Mouse (Mus musculus) midbrain, embryonic 11.5 days (tissue): ENCODE data around the gene Ceacam9. TPM values are rescaled to one million over a fixed set of nuclear protein-coding genes. Genes with fewer than 3 reads are reported as not detected.
"Not testable (repeated sequence)": the region's sequence is repeated elsewhere in the genome, so short reads cannot be mapped to it uniquely, and the experiment has no call there.

Experiments used
- ATAC-seq: fragments of 200-750 bp; cut with Nextera tagmentation; 2 replicates; pipeline ENCODE4 v1.8.0; 2017; ENCODE audit warnings: moderate TSS enrichment, moderate library complexity; ENCODE audit not compliant: low FRiP score
- DNase-seq: peaks from one replicate; pipeline ENCODE4 v3.0.0; 2015; ENCODE audit warnings: low spot score; ENCODE audit errors: missing footprints
- H3K27ac ChIP-seq: fragments of 300-500 bp; sonication (generic); 2 replicates; pipeline ENCODE4 v1.5.1; 2014; ENCODE audit warnings: low read depth, low read length
- H3K27me3 ChIP-seq: fragments of 300-500 bp; sonication (generic); 2 replicates; pipeline ENCODE4 v1.6.1; 2014; ENCODE audit warnings: mild to moderate bottlenecking, low read length, moderate library complexity, mixed read lengths; ENCODE audit not compliant: control insufficient read depth, insufficient read depth
- H3K36me3 ChIP-seq: fragments of 300-500 bp; sonication (generic); 2 replicates; pipeline ENCODE4 v1.6.1; 2014; ENCODE audit warnings: mild to moderate bottlenecking, low read length, moderate library complexity, mixed read lengths; ENCODE audit not compliant: control insufficient read depth, insufficient read depth
- H3K4me1 ChIP-seq: fragments of 300-500 bp; sonication (generic); 2 replicates; pipeline ENCODE4 v1.6.1; 2014; ENCODE audit warnings: low read length; ENCODE audit not compliant: control insufficient read depth, insufficient read depth
- H3K4me2 ChIP-seq: fragments of 300-500 bp; sonication (generic); 2 replicates; pipeline ENCODE4 v1.6.1; 2014; ENCODE audit warnings: mild to moderate bottlenecking, moderate library complexity
- H3K4me3 ChIP-seq: fragments of 300-500 bp; sonication (generic); 2 replicates; pipeline ENCODE4 v1.5.1; 2014; ENCODE audit warnings: low read depth, low read length
- H3K9ac ChIP-seq: fragments of 300-500 bp; sonication (generic); 2 replicates; pipeline ENCODE4 v1.6.1; 2014; ENCODE audit warnings: low read length
- H3K9me3 ChIP-seq: fragments of 300-500 bp; sonication (generic); 2 replicates; pipeline ENCODE4 v1.6.1; 2016; ENCODE audit warnings: low read length; ENCODE audit not compliant: control insufficient read depth
- WGBS: fragments of 180-500 bp; shearing (Covaris S2); extraction: QIAGEN DNeasy Blood & Tissue Kit; methylation state at CpG from one replicate; pipeline ENCODE4 v1.1.7; 2014; 5-methylcytosine and 5-hydroxymethylcytosine counted together
- polyA plus RNA-seq: library from polyadenylated mRNA; unstranded; fragments of >200 nt; fragmentation: Nextera tagmentation; extraction: Ambion mirVana; gene quantifications from 2 replicates; pipeline ENCODE4 v1.2.1, GENCODE M21; 2014

The Ceacam9 gene
- polyA plus RNA-seq, 1 experiment from 2014 or later, result not detected

DNA sequence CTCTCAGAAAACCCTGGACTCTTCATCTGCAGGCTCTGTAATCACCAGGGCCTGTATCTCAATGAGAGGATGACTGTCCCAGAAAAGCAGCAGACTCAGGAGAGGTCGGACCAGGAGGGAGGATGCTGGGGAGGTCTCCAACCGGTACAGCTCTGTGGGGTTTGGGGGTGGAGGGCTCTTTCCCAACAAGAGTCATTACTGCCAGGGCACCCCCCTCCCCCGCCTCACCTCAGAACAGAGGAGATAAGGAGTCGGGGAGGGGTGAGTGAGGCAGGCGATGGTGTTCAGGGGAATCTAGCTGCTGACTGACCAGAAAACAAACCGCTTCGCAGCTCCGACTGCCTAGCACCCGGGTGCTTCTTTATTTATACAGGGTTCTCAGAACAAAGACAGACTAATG, 13.5 kb upstream of the Ceacam9 start:
- H3K27ac ChIP-seq, result no peak overlapping the region
- WGBS, result 33% methylated on average over 9 of the region's 9 CpGs
- H3K9ac ChIP-seq, result no peak overlapping the region
- H3K4me2 ChIP-seq, result no peak overlapping the region
- no peaks in the 10 kb centered on the region for H3K4me1 ChIP-seq
- no peaks in the 10 kb centered on the region for H3K36me3 ChIP-seq
- ATAC-seq (no peak), DNase-seq (no peak)
- H3K27me3 ChIP-seq, result no peaks in the 10 kb centered on the region
- no peaks in the 10 kb centered on the region for H3K9me3 ChIP-seq
- H3K4me3 ChIP-seq, result no peak overlapping the region

DNA sequence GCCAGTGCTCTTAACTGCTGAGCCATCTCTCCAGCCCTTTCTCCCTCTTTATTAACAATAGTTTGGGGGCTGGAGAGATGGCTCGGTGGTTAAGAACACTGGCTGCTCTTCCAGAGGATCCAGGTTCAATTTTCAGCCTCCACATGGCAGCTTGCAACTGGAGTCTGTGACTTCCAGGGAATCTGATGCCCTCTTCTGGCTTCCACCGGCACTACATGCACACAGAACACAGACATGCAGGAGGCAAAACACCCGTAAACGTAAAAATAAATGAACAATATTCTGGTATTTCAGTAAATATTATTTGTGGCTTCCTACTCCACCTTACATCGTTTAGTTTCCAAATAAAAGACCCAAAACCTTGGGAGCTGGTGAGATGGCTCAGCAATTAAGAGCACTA, 11.1 kb upstream of the Ceacam9 start:
- Histone ChIP-seq H3K4me2 (no peak overlapping the region), H3K27me3 (no peaks in the 10 kb centered on the region), H3K9ac (no peak overlapping the region), H3K9me3 (no peaks in the 10 kb centered on the region), H3K4me1 (no peaks in the 10 kb centered on the region), H3K36me3 (no peaks in the 10 kb centered on the region), H3K27ac (no peak overlapping the region), H3K4me3 (no peak overlapping the region)
- ATAC-seq (no peak), DNase-seq (no peak)
- WGBS, result 79% methylated on average over 5 of the region's 5 CpGs

DNA sequence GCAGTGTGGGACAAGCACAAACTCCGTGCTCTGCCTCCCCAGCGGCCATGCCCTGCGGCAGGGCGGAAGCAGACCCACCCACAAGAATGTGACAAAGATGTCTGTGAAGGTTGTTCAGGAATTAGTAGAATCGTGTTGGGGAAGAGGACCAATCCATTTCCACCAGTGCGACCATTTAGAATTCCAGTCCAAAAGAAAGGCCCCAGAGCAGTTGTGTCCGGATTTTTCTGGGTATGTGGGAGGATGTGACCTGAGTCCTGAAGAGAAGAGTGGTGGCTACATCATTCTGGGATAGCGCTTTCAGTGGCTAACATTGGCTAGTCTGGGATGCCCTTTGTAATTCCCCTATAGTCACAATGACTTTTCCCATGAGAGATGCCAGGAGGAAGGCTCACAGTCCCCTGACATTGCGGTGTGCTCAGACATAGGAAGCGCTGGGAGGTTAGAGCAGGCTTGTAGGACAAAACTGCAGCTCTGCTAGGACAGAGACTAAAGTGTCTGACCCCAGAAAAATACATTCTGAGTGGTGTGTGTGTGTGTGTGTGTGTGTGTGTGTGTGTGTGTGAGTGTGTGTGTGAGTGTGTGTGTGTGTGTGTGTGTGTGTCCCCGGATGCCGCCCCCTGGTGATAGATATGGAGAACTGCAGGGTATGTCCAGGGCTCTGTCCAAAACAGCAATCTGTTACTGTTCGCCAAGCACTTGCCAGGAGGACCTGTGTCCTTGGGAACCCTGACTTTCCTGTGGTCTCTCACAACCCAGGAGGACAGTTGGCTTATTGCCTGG, 8.9 kb upstream of the Ceacam9 start:
- Histone ChIP-seq H3K27ac (no peak overlapping the region), H3K9ac (no peak overlapping the region), H3K4me2 (no peak overlapping the region), H3K9me3 (no peaks in the 10 kb centered on the region), H3K4me1 (no peaks in the 10 kb centered on the region), H3K36me3 (no peaks in the 10 kb centered on the region), H3K4me3 (no peak overlapping the region), H3K27me3 (no peaks in the 10 kb centered on the region)
- ATAC-seq (no peak), DNase-seq (no peak)
- 76% methylated on average over 13 of the region's 13 CpGs for whole genome bisulfite sequencing

DNA sequence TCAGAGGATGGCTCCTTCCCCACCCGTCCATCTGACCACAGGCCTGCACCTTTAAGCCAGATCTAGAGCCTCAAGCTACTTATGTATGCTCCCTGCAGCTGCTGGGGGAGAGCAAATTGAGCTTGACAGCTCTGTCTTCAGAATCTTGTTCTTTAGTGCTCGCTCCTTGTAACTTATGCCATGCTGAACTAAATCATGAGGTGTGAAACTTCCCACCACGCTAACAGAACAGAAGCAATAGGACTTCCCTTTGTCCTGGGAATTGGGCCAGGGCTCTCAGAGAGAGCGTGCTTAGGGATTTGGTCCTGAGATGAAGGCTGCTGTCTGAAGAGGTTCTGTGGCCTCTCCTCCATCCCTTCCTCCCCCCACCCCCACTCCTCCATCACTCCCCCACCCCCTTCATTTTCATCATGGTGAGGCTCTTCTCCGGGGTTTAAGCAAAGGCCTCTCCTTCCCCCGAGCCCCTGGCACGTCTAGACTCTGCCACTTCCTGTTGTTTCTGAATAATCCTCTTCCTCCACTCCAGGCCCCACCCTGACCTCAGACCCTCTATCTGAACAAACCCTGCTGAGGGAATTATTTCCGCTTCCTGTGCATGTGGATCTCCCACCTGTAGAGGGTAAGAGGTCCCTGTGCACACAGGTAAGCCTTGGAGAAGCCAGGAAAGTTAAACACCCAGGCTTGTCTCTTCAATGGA, 5.1 kb upstream of the Ceacam9 start:
- 0 out of 2 replicates have a peak overlapping the region, but pooled peaks have one; percentile 15 for H3K9ac ChIP-seq
- WGBS, result 53% methylated on average over 8 of the region's 8 CpGs
- not testable (repeated sequence) for H3K9me3 ChIP-seq, H3K27ac ChIP-seq, DNase-seq, H3K4me2 ChIP-seq, H3K4me1 ChIP-seq, H3K27me3 ChIP-seq, ATAC-seq, H3K4me3 ChIP-seq, H3K36me3 ChIP-seq

DNA sequence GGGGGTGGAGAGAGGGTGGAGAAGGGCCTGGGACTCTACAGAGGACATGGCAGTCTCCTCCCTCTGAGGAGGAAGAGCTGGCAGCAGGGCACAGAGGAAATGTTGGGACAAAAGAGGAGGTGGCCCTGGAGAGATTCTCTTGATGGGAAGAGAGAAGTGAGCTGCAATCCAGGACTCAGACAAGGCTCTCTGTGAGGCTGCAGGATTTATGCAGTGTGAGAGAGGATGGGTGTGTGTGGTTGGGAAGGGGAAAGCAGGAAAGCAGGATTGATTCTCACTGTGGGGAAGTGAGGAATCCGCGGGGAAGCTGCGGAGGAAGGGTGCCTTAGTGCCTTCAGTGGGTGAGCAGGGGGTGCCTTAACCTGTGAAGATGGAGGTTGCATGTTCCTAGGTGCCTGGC, 761 bp downstream of the Ceacam9 start:
- not testable (repeated sequence) for H3K27ac ChIP-seq, DNase-seq, H3K4me3 ChIP-seq, H3K27me3 ChIP-seq, H3K4me1 ChIP-seq, H3K36me3 ChIP-seq, H3K9ac ChIP-seq, ATAC-seq, H3K4me2 ChIP-seq, H3K9me3 ChIP-seq
- 79% methylated on average over 3 of the region's 3 CpGs for WGBS

DNA sequence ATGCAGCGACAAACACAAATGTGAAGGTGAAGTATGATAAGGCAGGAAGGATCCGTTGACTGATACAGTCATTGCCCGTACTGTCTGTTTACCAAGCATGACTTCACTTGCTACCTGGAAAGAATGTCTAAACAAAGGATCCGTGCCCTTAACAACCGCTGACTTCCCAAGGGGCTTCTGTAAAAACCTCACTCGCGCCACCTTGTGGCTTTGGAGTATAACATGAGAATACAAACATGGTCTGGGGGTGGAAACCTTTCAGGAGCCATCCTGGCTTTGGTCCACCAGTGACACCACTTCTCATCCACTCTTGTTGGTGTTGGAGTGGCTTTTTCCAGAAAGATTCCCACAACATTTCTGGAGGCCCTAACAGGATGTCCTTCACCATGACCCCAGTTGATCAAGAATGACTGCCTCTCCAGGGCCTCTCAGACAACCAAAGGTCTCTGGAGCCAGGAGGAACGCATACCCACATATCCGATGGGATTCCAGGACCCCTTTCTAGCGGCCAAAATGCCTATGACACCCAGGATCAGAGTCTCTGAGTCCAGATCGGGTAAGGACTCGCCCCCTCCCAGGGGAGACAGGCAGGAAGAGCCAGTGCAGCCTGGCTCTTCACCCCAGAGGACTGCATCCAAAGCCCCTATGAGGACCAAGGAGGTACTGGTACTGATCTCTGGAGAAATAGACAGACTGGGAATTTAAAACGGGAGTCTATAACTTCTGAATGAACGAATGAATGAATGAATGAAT, 7.0 kb downstream of the Ceacam9 start:
- Histone ChIP-seq H3K9me3 (no peaks in the 10 kb centered on the region), H3K27ac (no peak overlapping the region), H3K27me3 (no peaks in the 10 kb centered on the region), H3K36me3 (no peaks in the 10 kb centered on the region), H3K9ac (no peak overlapping the region), H3K4me3 (no peak overlapping the region), H3K4me2 (no peak overlapping the region; the same call in 1 of the 2 replicates), H3K4me1 (no peaks in the 10 kb centered on the region; the same call in 1 of the 2 replicates)
- WGBS, result 33% methylated on average over 14 of the region's 14 CpGs
- DNase-seq (peak; percentile 95), ATAC-seq (peak; percentile 54; the same call in 1 of the 2 replicates)

DNA sequence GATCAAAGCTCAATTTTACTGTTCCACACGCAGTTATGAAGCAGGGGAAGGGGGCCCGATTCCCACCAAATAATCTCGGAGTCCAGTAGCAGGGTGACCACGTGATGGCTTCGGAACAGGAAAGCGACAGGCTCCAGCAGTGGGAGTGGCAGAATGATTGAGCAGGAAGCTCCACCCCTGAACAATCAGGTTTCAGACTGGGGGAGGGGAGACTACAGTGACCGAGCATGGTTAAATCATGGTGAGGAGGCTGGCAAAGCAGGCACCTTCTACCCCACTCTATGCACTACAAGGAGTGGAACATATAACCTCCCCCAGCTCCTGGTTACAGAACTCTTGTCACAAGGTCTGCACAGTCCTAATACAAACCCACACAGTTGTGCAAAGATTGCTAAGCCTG, 7.8 kb downstream of the Ceacam9 start:
- WGBS, result 11% methylated on average over 7 of the region's 7 CpGs

DNA sequence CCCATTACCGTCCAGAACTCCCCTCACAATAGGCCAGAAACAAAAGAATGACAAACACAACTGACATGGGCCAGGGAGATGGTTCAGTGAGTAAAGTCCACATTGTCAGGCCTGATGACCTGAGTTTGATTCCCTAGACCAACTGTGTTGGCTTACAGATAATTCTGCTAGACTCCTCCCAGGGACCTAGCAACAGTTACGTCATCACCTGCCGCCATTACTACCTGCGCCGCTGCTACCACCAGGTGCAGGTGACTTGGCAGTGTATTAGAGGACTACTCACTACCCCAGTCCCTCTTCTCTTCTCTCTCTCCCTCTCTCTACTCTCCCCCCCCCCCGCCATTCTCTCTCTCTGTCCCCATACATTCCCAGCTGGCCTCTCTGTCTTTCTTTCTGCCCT, 9.1 kb downstream of the Ceacam9 start:
- H3K9ac ChIP-seq, result no peak overlapping the region
- no peaks in the 10 kb centered on the region for H3K36me3 ChIP-seq
- WGBS, result 81% methylated on average over 6 of the region's 6 CpGs
- H3K9me3 ChIP-seq, result no peaks in the 10 kb centered on the region
- ATAC-seq, result no peak
- no peaks in the 10 kb centered on the region for H3K27me3 ChIP-seq
- no peak overlapping the region for H3K4me2 ChIP-seq
- H3K4me3 ChIP-seq, result no peak overlapping the region
- DNase-seq, result no peak
- no peak overlapping the region for H3K27ac ChIP-seq
- no peaks in the 10 kb centered on the region; the same call in 1 of the 2 replicates for H3K4me1 ChIP-seq

More for the DNA sequence above, 7.8 kb downstream of the Ceacam9 start:
- not testable (repeated sequence) for H3K9me3 ChIP-seq, H3K9ac ChIP-seq, H3K4me1 ChIP-seq, H3K27ac ChIP-seq, H3K4me3 ChIP-seq, H3K36me3 ChIP-seq, H3K27me3 ChIP-seq, DNase-seq
- 0 out of 2 replicates have a peak, but pooled peaks have one; percentile 40 for ATAC-seq
- H3K4me2 ChIP-seq, result peak overlapping the region; percentile 4; the same call in 1 of the 2 replicates
